Mouse (Mus musculus) heart, postnatal 0 days (tissue): ENCODE measurements around the gene Tmem82.

Experiments used
- CTCF ChIP-seq: IDR thresholded peaks from 2 replicates; pipeline ENCODE4 v1.5.1; 2016; ENCODE audit warnings: antibody characterized with exemption, control low read depth, low read depth
- EP300 ChIP-seq: IDR thresholded peaks from 2 replicates; pipeline ENCODE4 v1.6.1; 2016; ENCODE audit warnings: antibody characterized with exemption, low read depth

DNA sequence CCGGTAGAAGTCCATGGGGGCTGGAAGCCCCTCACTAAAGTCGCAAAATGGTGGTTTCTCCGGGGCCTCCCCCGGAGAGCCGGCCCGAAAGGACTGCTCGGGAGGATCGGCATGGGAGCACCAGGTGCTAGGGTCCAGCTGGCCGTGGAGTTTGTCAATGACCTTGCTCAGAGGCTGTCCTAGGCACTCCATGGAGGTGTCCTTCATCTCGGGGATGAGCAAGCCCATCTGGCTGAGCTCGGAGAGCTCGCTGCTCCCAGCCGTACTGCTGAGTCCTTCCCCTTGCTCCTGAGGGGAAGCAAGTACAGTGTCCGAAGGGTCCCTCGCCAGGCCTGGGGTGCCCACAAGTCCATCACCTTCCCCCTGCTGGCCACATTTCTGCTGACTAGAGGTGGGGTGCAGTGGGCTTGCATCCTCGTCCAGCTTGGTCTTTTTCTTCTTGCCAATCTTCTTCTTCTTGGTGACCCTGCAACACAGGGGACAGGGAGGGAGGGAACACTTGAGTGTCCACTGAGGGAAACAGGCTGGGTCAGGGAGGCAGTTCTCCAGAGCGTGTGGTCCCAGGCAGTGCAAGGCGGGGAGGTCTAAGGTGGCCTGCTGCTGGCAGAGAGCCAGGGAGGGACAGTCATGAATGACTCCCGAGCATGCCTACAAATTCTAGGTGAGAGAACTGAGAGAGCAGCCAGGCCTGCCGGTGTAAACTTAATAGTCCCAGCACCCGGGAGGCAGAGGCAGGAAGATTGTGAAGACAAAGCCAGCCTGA, 13.9 kb upstream of the Tmem82 start:
- no peak for TF ChIP-seq CTCF
- TF ChIP-seq EP300: no peak
